Mouse (Mus musculus) liver, embryonic 14.5 days (tissue): ENCODE results near the gene Samd14.

ENCODE experiments used
- CTCF ChIP-seq: IDR thresholded peaks from 2 replicates; pipeline ENCODE4 v1.5.1; 2016; ENCODE audit warnings: antibody characterized with exemption, low read depth, control low read depth
- EP300 ChIP-seq: IDR thresholded peaks from 2 replicates; pipeline ENCODE4 v1.6.1; 2016; ENCODE audit warnings: antibody characterized with exemption, low read depth

- TF ChIP-seq EP300 (no peak), CTCF (no peak)
Measured at GRCm38 (mm10) chr11:95004937-95005198, 4.8 kb upstream of the Samd14 start.
